Mouse (Mus musculus) liver, embryonic 14.5 days (tissue): Measurements from ENCODE around the gene Rpl10a. TPM values are rescaled to one million over a fixed set of nuclear protein-coding genes. Genes with fewer than 3 reads are reported as not detected.

Experiments used
- ATAC-seq: fragments of 200-750 bp; cut with Nextera tagmentation; 2 replicates; pipeline ENCODE4 v1.8.0; 2017; ENCODE audit warnings: moderate number of reproducible peaks, mild to moderate bottlenecking, moderate library complexity; ENCODE audit not compliant: insufficient read depth
- DNase-seq, 3 experiments: peaks; one replicate each; pipeline ENCODE4 v3.0.0-alpha.2; 2012 to 2013; ENCODE audit warnings: low read depth in 3 of 3, low spot score in 3 of 3
- H3K27ac ChIP-seq: fragments of 300-500 bp; sonication (generic); 2 replicates; pipeline ENCODE4 v1.5.1; 2014; ENCODE audit warnings: moderate library complexity, mild to moderate bottlenecking, control low read depth, inconsistent platforms
- H3K27me3 ChIP-seq: fragments of 300-500 bp; sonication (generic); 2 replicates; pipeline ENCODE4 v1.6.1; 2014; ENCODE audit warnings: mild to moderate bottlenecking, low read length, moderate library complexity; ENCODE audit not compliant: control insufficient read depth, insufficient read depth
- H3K36me3 ChIP-seq: fragments of 300-500 bp; sonication (generic); replicated peaks from 2 replicates; pipeline ENCODE4 v1.6.1; 2014; ENCODE audit warnings: low read depth; ENCODE audit not compliant: control insufficient read depth, insufficient read depth
- H3K4me1 ChIP-seq, 2 experiments: fragments of 200-500 bp in 1 of 2; fragments of 300-500 bp in 1 of 2; sonication (generic) in 1 of 2; replicated peaks; 2 replicates each; pipeline ENCODE4 v1.6.1; 2012 to 2014; ENCODE audit warnings: antibody characterized with exemption in 1 of 2, inconsistent platforms in 1 of 2, low read length in 1 of 2; ENCODE audit not compliant: control insufficient read depth in 2 of 2, insufficient read depth in 2 of 2
- H3K4me2 ChIP-seq: fragments of 300-500 bp; sonication (generic); 2 replicates; pipeline ENCODE4 v1.6.1; 2014; ENCODE audit warnings: low read depth, mild to moderate bottlenecking, control low read depth, moderate library complexity
- H3K4me3 ChIP-seq, 2 experiments: fragments of 200-500 bp in 1 of 2; fragments of 300-500 bp in 1 of 2; sonication (generic) in 1 of 2; 2 replicates each; pipeline ENCODE4 v1.5.1; 2012 to 2014; ENCODE audit warnings: low read depth in 2 of 2, low read length in 2 of 2, mild to moderate bottlenecking in 2 of 2, control low read depth in 1 of 2, inconsistent platforms in 1 of 2, moderate library complexity in 1 of 2; ENCODE audit not compliant: insufficient read depth in 1 of 2
- H3K9ac ChIP-seq: fragments of 300-500 bp; sonication (generic); replicated peaks from 2 replicates; pipeline ENCODE4 v1.6.1; 2014; ENCODE audit warnings: mild to moderate bottlenecking, control low read depth, moderate library complexity
- H3K9me3 ChIP-seq: fragments of 300-500 bp; sonication (generic); 2 replicates; pipeline ENCODE4 v1.6.1; 2016; ENCODE audit warnings: low read length, mixed read lengths; ENCODE audit not compliant: control insufficient read depth
- CTCF ChIP-seq: IDR thresholded peaks from 2 replicates; pipeline ENCODE4 v1.5.1; 2016; ENCODE audit warnings: antibody characterized with exemption, low read depth, control low read depth
- EP300 ChIP-seq: IDR thresholded peaks from 2 replicates; pipeline ENCODE4 v1.6.1; 2016; ENCODE audit warnings: antibody characterized with exemption, low read depth
- WGBS: fragments of 180-500 bp; shearing (Covaris S2); extraction: QIAGEN DNeasy Blood & Tissue Kit; methylation state at CpG from one replicate; pipeline ENCODE4 v1.1.7; 2014; ENCODE audit not compliant: insufficient replicate concordance; 5-methylcytosine and 5-hydroxymethylcytosine counted together
- polyA plus RNA-seq, 2 experiments: library from polyadenylated mRNA; depleted of rRNA in 1 of 2; stranded (reverse) in 1 of 2; unstranded in 1 of 2; fragments of >200 nt; fragmentation: Nextera tagmentation in 1 of 2; extraction: Ambion mirVana in 1 of 2; gene quantifications; 2 replicates each; pipeline versions ENCODE4 v1.2.1 to v1.2.3; 2012 to 2014

The Rpl10a gene
- polyA plus RNA-seq, 2 experiments: 510 to 1,992 TPM

DNA sequence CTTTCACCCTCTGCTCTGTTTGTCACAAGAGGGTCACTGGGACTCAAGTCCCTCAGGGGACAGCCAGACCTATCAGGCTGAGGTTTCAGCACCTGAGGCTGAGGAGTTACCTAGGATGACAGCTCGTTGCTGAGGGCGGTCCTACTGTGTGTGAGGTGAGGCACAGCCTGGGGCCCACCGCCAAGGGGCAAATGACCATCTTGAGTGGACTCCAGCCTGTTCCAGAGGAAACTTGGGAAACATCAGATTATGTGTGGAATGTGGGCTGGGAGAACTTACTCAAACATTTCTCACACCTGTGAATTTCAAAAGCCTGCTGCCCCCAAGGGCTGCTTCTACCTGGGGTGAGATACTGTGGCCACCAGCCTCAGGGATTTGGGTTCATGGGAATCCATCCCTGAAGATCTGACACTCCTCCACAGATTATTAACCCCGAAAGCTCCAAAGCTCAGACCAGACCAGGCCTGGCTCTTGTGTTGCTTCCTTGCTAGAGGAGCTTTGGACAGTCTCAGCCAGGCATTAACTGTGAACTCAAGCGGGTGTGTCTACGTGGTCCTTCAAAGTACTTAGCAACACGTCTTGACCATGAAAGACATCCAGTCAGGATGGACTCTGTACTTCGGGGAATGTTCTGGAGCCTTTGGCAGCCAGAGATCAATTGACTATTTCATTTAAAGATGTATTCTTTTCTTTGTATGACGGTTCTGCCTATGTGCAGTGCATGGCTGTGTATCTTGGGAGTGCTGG, 32.4 kb downstream of the Rpl10a start:
- H3K4me3 ChIP-seq: no peak overlapping the region
- peaks cover 64% of the 10 kb centered on the region for H3K27me3 ChIP-seq
- H3K9ac ChIP-seq: no peak overlapping the region
- no peak for TF ChIP-seq EP300
- TF ChIP-seq CTCF: no peak
- no peak overlapping the region for H3K27ac ChIP-seq
- no peak for DNase-seq
- no peaks in the 10 kb centered on the region for H3K36me3 ChIP-seq
- H3K4me2 ChIP-seq: no peak overlapping the region
- no peaks in the 10 kb centered on the region for H3K4me1 ChIP-seq
- H3K9me3 ChIP-seq: no peaks in the 10 kb centered on the region
- WGBS: 56% methylated on average over 9 of the region's 9 CpGs
- no peak for ATAC-seq

- no peaks in the 10 kb centered on the region for H3K4me1 ChIP-seq
- 26% methylated on average over 11 of the region's 11 CpGs for WGBS
- DNase-seq (no peak), ATAC-seq (no peak)
- peaks cover 68% of the 10 kb centered on the region for H3K27me3 ChIP-seq
- no peak overlapping the region for H3K4me3 ChIP-seq
- no peak overlapping the region for H3K9ac ChIP-seq
- no peak for TF ChIP-seq CTCF
- no peaks in the 10 kb centered on the region for H3K9me3 ChIP-seq
- no peak overlapping the region for H3K27ac ChIP-seq
- H3K36me3 ChIP-seq: no peaks in the 10 kb centered on the region
- no peak overlapping the region for H3K4me2 ChIP-seq
These were observed 33.8 kb downstream of the Rpl10a start for GRCm38 (mm10) chr17:28361921-28362652.

- Histone ChIP-seq H3K36me3 (no peaks in the 10 kb centered on the region), H3K27me3 (peaks cover 68% of the 10 kb centered on the region), H3K9me3 (no peaks in the 10 kb centered on the region), H3K4me3 (no peak overlapping the region), H3K27ac (no peak overlapping the region), H3K4me1 (no peaks in the 10 kb centered on the region), H3K4me2 (peak overlapping the region; percentile 30; the same call in 1 of the 2 replicates), H3K9ac (no peak overlapping the region)
- ATAC-seq: no peak
- TF ChIP-seq CTCF (no peak), EP300 (no peak)
- DNase-seq: no peak
- 2% methylated on average over 24 of the region's 25 CpGs for WGBS
These were observed 34.5 kb downstream of the Rpl10a start for GRCm38 (mm10) chr17:28362653-28363292.

GRCm38 (mm10) chr17:28363507-28363906, 35.2 kb downstream of the Rpl10a start:
- H3K27me3 ChIP-seq: peaks cover 64% of the 10 kb centered on the region
- no peak for DNase-seq
- H3K4me2 ChIP-seq: no peak overlapping the region
- ATAC-seq: no peak
- H3K4me3 ChIP-seq: no peak overlapping the region
- H3K4me1 ChIP-seq: no peaks in the 10 kb centered on the region; a peak in 1 of 4 replicates
- H3K9ac ChIP-seq: no peak overlapping the region
- no peak overlapping the region for H3K27ac ChIP-seq
- no peaks in the 10 kb centered on the region for H3K36me3 ChIP-seq
- TF ChIP-seq CTCF (no peak), EP300 (no peak)
- WGBS: 9% methylated on average over 6 of the region's 6 CpGs
- no peaks in the 10 kb centered on the region for H3K9me3 ChIP-seq

DNA sequence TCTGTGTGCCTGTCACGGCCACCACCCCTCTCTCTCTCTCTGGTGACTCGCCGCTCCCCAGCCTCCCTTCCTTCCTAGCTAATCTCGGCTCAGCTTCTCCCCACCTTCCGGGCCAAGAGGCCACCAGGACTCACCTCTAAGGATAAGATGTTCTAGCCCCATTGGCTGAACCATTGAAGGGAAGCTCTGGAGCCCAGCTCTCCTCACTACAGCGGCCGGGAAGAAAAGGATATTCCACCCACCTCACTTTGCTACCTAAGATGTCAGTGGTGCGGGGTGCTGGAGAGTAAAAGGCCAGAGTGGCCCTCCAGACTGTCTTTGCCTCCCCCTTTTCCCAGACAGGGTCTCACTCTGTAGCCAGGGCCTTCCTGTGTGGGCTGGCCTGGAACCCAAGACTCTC, 36.9 kb downstream of the Rpl10a start, which contains the start of gene Tulp1:
Gene Tulp1, minus strand, starts transcription at position 101 of the 400 bp plus-strand sequence.
- no peak for DNase-seq
- ATAC-seq: no peak
- no peaks in the 10 kb centered on the region for H3K36me3 ChIP-seq
- no peak for TF ChIP-seq CTCF
- no peak for TF ChIP-seq EP300
- no peak within 1 kb of the TSS for H3K9ac ChIP-seq
- WGBS: 28% methylated on average over 8 of the region's 8 CpGs
- no peaks in the 10 kb centered on the region; a peak in 1 of 4 replicates for H3K4me1 ChIP-seq
- H3K4me3 ChIP-seq: no peak within 1 kb of the TSS
- H3K27me3 ChIP-seq: peaks cover 53% of the 10 kb centered on the region
- H3K9me3 ChIP-seq: no peaks in the 10 kb centered on the region
- no peak within 1 kb of the TSS for H3K27ac ChIP-seq
- H3K4me2 ChIP-seq: no peak within 1 kb of the TSS
